Mouse (Mus musculus) MEL (cell line): ENCODE results near the gene Bin2.

Experiments used
- CHD2 ChIP-seq: IDR thresholded peaks from 2 replicates; pipeline ENCODE4 v1.6.1; 2011; ENCODE audit warnings: low read length, improper control_type of control experiment
- CTCF ChIP-seq, 3 experiments: IDR thresholded peaks in 2 of 3; conservative IDR thresholded peaks in 1 of 3; 2 replicates each; pipeline ENCODE4 v1.5.1; 2011 to 2012; ENCODE audit warnings: low read length in 3 of 3, low read depth in 2 of 3, mild to moderate bottlenecking in 2 of 3, improper control_type of control experiment in 1 of 3, inconsistent platforms in 1 of 3, mixed read lengths in 1 of 3, moderate library complexity in 1 of 3; ENCODE audit not compliant: control insufficient read depth in 1 of 3, insufficient read depth in 1 of 3, poor library complexity in 1 of 3, severe bottlenecking in 1 of 3
- EP300 ChIP-seq, 2 experiments: IDR thresholded peaks; 2 replicates each; pipeline ENCODE4 v1.6.1; 2011; ENCODE audit warnings: improper control_type of control experiment in 2 of 2, low read length in 2 of 2, low read depth in 1 of 2, mild to moderate bottlenecking in 1 of 2
- JUND ChIP-seq: IDR thresholded peaks from 2 replicates; pipeline ENCODE4 v1.6.1; 2011; ENCODE audit warnings: low read depth, mild to moderate bottlenecking, improper control_type of control experiment, low read length
- MAFK ChIP-seq: IDR thresholded peaks from 2 replicates; pipeline ENCODE4 v1.6.1; 2011; ENCODE audit warnings: low read depth, mild to moderate bottlenecking, low read length, improper control_type of control experiment, borderline replicate concordance
- NELFE ChIP-seq: IDR thresholded peaks from 2 replicates; pipeline ENCODE4 v1.6.1; 2011; ENCODE audit warnings: low read depth, low read length, improper control_type of control experiment
- POLR2AphosphoS2 ChIP-seq: IDR thresholded peaks from 2 replicates; pipeline ENCODE4 v1.6.1; 2011; ENCODE audit warnings: low read length, improper control_type of control experiment
- SIN3A ChIP-seq: IDR thresholded peaks from 2 replicates; pipeline ENCODE4 v1.6.1; 2012; ENCODE audit warnings: low read length, improper control_type of control experiment, inconsistent platforms
- TCF12 ChIP-seq: IDR thresholded peaks from 2 replicates; pipeline ENCODE4 v1.6.1; 2014; ENCODE audit warnings: low read depth, mild to moderate bottlenecking, inconsistent platforms, low read length, improper control_type of control experiment, moderate library complexity
- UBTF ChIP-seq: IDR thresholded peaks from 2 replicates; pipeline ENCODE4 v1.6.1; 2012; ENCODE audit warnings: low read depth, mild to moderate bottlenecking, inconsistent platforms, low read length, improper control_type of control experiment, moderate library complexity, borderline replicate concordance; ENCODE audit not compliant: insufficient read depth
- ZKSCAN1 ChIP-seq: IDR thresholded peaks from 2 replicates; pipeline ENCODE4 v1.6.1; 2012; ENCODE audit warnings: low read depth, mild to moderate bottlenecking, inconsistent platforms, low read length, improper control_type of control experiment, moderate library complexity

DNA sequence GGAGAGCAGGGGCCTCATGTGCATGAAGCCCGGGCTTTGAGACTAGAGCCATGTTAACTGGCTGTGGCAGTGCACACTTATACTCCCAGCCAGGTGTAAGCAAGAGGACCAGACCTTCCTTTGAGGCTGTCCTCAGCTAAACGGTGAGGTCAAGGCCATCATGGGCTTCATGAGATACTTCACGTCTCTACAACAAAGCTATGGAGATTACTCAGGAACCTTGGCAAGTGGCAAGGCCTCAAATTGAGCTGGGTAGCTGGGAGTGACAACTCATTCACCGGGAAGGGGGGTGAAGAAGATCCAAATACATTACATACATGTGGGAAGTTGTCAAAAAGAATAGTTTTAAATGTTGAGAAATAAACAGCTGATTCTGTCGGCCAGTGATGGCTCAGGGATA is 8.5 kb downstream of the Bin2 start:
- TF ChIP-seq UBTF (no peak), MAFK (no peak), CTCF (IDR thresholded peaks at IDR 0.05 in 2 of 3, conservative IDR thresholded peaks at IDR 0.05 in 1 of 3; ENCODE audit: control insufficient read depth in 1 of 3, insufficient read depth in 1 of 3, low read depth in 2 of 3, low read length in 3 of 3, poor library complexity in 1 of 3, severe bottlenecking in 1 of 3) (no peak), NELFE (no peak), TCF12 (no peak), JUND (no peak), POLR2AphosphoS2 (no peak), ZKSCAN1 (no peak), SIN3A (no peak), EP300 (IDR thresholded peaks at IDR 0.05; ENCODE audit: low read depth in 1 of 2, low read length in 2 of 2) (no peak), CHD2 (no peak)
